Mouse (Mus musculus) layer of hippocampus, adult 8-10 months (tissue): ENCODE results near the gene Unc45b. TPM values are rescaled to one million over a fixed set of nuclear protein-coding genes. Genes with fewer than 3 reads are reported as not detected.
"Not testable (repeated sequence)": the region's sequence is repeated elsewhere in the genome, so short reads cannot be mapped to it uniquely, and the experiment has no call there.

ENCODE experiments used
- DNase-seq, 2 experiments: peaks; one replicate each; pipeline ENCODE4 v3.0.0; 2022; ENCODE audit warnings: low spot score in 2 of 2
- total RNA-seq, 4 experiments: library from RNA; stranded (reverse); gene quantifications; 2 replicates each; pipeline ENCODE4 v1.2.4; 2022

Gene Unc45b
- total RNA-seq, 4 experiments from 2014 or later = 1.2 to 2.6 (median 1.6) TPM

DNA sequence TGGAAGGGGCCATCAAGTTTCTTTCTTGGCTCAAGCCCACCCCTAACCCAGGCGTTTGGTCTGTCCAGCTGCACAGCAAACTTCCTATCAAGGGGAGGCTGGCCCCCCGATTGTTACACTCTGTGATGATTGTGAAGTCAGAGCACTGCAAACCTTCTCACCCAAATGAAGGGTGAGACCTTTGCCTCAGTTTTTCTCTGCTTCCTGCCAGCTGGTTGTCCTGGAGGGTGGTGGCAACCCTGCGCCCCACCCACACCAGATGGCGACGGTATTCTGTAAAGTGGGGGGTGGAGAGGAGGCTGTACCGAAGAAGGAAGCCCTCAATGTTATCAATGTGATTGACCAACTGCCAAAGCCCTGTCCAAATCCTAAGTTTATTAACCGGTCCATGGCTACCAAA, 18.4 kb upstream of the Unc45b start, which contains the start of gene Fndc8:
Fndc8 (plus strand) TSS at position 189 of the 400 bp plus-strand sequence.
- no peak for DNase-seq

DNA sequence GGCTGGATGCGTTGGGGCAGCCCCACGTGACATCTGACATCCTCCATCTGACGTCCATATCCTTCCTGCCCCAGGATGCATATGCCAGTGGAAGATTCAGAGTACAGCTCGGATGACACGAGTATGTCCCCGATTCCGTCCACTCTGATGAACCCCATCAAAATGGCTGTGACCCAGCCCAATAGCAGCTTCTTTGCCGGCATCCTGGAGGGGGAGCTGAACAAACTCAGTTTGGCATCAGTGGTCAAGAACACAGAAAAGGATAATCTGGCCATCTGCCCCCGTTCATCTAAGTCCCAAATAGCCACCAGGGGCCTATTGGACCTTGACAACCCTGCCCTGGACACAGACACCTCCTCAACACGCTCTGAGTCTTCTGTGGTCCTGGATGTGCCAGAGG, 12.9 kb upstream of the Unc45b start:
- no peak for DNase-seq

DNA sequence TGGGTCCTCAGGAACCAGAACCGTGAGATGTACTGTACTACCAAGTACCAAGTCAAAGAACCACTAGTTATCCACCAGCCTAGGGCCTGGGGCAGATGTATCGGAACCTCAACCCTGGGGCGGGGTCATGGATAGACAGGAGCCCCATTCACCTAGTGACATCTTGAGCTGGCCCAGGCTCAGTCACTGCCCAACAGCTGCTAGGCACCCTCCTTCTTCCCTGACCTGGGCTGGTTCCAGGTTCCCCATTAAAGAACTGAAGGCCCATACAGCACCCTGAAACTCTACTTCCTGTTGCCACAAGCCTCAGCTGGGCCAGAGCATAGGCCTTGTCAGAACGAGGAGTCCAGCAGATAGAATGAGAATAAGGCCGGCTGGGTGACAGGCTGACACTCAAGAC, 10.6 kb upstream of the Unc45b start:
- no peak for DNase-seq

DNA sequence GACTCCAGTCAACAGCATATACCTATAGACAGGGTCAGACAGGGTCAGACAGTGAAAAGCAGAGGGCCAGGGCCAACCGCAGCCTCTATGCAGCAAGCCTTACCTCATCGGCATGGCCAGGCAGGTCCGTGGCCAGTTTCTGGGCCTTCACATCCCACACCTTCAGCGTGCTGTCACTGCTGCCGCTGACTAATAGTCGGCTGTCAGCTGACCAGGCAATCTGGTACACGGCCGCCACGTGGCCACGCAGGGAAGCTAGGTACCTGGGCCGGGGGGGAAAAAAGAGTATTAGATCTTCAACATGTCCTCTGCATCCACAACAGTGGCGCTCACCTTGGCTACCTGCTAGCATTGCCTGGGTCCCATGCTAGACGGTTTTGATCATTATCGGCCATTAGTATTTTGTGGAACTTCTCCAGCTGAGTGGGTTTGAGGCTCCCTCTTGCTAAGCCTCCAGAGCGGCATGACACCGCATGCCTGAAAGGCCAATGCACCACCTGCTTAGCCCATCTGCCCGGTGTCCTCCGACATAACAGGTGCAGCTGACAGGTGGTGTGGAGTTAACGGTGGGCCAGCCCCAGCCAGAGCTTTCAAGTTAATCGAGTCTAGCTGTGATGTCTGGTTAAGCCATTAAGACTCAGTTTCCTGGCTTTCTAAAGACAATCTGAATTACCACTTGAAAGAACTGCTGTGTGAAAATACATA, 8.6 kb upstream of the Unc45b start:
- DNase-seq = no peak

DNA sequence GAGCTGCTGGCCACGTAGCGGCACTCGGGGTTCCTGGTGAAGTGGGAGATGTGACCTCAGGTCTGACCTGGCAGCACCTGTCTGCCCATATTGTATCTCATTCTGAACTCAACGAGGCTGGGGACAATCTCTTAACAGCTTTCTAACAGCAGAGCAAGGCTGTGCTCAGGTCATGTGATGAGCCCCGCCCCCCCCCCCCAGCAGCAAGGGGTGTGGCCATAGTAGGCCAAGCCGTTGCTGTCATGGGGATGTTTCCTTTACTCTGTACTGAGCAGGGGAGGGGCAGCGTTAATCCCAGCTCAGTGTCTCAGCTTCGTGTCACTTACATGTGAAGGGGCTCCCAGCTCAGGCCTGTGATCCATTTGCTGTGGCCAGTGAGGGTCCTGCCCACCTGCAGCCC, 5.4 kb upstream of the Unc45b start:
- DNase-seq = no peak

DNA sequence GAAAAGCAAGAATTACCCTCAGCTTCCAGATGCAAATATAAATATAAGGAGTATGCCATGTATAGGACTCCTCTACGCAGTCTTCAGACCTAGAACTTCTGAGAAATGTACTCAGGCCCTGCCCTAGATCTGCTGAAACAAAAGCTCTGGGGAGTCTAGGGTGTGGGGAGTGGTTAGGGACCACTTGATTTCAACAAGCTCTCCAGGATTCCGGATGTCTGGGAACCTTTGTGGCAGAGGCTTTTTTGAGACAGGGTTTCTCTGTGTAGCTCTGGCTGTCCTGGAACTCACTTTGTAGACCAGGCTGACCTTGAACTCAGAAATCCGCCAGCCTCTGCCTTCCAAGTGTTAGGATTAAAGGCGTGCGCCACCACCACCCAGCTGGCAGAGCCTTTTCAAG, 4.5 kb upstream of the Unc45b start:
- no peak for DNase-seq

DNA sequence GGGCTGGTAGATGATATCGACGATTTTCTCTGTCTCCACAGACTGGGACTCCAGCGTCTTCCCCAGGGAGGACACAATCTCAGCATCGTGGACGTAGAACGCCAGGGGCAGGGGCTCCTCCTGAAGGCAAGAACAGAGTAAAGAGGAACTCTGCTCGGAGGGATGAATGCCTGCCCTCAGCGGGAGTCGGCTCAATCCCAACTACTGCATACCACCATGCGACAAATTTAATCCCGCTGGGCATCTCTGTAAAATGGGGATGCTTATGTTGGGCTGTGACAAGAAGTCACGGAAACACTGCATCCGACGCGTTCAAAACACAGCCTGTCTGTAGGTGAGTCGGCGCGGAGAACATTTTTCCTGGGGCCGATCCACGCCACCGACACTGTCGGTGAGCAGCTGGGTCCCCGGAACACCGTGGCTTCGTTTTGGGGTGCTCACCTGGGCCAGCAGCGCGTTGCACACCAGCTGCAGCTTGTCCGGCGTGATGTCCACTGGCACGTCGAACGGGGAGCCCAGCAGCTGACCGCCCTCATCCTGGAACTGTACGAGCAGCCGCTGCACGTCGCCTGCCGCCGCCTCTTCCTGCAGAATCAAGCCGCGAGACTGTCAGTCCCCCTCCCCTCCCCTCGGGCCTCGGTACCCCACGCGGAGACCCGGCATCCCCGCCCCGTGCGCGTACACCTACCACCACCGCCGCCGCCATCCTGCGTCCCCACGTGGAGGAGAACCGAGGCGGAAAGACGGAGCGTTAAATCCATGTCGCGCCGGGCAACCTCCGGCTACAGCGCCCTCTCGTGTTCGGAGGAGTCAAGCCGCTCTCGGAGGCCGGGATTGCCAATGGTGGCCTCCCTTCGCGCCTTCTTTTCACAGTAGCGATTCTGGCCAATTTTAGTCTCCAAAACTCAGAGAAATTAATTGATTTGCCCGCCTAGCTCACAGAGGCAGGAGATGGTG, 2.4 kb upstream of the Unc45b start, which contains the start of gene Nle1:
Nle1 (minus strand) TSS at position 761 of the 957 bp plus-strand sequence.
- DNase-seq = peak; percentile 83 to 91

DNA sequence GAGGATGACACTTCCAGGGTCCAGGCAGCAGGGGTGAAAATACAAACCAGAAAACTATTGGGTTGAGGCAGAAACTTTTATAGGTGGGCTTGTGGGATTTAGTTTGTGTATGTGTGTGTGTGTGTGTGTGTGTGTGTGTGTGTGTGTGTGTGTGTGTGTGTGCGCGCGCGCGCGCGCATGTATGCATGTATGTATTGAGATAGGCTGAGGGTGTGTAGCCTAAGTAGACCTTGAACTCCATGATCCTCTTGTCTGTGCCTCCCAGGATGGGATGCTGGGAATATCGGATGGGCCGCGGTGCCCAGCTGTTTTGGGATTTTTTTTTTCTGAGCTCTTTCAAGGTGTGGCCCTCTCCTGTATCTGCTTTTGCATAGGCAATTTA, 1.8 kb upstream of the Unc45b start:
- DNase-seq = no peak

DNA sequence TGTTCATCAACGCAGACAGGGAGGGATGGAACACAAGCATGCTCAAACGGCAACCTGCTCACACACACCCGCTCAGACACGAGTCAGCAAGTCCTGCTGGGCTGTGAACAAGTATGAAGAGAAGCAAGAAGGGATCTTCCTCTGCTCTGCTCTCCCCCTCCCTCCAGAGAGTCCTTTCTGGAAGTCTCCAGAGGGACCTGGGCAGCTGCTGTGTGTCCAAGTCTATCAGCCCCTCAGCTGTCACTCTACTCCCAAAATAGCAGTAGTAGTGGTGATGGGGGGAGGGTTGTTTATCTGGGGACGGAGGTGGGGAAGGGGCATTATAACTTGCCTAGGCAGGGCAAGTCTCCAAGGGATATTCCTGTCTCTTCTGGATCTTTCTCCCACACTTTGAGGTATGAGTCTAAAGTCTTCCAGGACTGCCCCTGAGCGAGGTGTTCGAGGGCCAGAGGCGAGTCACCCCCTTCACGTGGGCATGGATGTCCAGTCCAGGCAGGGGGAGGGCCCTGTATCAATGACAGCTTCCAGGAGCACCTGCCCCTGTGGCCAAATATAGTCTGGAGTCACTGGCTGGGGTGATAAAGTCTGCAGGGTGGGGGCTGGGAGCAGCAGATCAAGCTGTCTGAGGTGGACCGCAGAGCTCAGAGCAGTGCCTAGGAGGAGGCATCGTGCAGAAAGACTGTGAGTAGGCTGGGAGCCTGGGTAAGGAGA, 484 bp downstream of the Unc45b start:
- no peak for DNase-seq

DNA sequence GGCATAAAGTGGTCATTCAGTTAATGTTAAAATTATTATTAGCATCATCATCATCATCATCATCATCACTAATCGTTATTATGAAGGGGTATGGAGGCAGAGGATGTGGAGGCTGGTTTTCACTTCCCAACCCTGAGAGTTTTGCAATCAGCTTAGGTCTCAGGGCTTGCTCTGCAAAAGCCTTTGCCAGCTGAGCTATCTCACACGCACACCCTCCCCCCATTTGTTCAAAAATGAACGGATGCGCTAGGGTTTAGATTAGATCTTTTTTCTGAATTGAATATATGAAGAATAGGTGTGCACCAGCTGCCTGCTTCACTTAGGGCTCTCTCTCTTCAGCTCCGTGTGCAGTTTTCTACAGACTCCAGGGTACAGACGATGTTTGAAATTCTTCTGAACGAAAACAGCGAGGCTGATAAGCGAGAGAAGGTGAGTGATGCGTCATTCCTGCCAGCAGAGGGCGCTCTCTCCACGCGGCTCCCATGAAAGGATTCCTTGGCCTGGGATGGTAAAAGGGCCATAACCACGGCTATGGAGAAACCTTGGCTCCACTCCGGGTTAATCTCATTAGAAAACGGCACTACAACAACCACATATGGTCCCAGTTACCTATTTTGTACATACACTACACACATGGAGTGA, 4.5 kb downstream of the Unc45b start:
- DNase-seq = peak; percentile 43 to 66

DNA sequence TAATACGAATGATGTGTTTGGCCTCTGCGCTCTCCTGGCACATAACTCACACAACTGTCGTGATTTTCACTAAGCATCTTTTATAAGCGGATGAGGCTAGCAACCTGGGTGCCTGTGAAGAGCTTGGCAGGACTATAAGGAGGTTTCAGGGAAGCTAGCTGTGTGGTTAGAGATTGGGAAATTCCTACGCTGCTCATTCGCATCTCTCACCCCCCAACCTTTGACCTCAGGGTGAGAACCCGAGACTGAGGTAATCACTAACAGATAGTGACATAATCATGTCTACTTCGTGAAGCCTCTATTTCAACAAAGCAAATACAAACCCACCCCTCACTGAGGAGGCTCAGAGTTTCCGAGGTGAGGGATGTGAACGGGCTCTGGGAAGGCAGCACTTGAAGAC, 10.4 kb downstream of the Unc45b start:
- no peak for DNase-seq

DNA sequence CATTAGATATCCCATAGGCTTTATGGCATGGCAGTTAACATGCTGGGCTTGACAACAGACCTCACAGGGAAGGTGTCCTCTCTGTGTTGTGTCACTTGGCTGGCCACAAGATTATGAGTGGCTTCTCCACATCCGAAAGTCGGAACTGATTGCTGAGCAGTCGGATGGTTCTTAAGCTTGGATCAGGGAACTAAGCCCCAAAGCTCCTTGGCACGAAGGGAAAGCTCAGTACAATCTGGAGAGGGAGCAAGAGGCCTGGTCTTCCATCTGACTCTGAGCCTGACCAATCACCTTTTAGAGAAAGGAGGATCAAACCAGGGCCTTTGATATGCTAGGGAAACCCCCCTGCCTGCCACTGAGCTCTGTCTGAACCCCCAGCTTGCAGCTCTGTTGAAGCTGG, 11.3 kb downstream of the Unc45b start:
- DNase-seq = no peak

DNA sequence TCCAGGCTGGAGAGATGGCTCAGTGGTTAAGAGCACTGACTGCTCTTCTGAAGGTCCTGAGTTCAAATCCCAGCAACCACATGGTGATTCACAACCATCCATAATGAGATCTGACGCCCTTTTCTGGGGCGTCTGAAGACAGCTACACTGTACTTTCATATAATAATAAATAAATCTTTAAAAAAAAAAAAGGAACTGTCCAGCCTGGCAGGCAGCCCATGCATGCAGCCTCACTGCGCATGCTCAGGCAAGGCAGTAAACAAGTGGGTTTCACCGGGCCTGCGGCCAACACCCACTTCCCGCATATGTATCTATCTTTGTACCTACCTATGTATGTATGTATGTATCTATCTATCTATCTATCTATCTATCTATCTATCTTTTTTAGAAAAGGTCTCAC, 13.6 kb downstream of the Unc45b start:
- DNase-seq = not testable (repeated sequence)

DNA sequence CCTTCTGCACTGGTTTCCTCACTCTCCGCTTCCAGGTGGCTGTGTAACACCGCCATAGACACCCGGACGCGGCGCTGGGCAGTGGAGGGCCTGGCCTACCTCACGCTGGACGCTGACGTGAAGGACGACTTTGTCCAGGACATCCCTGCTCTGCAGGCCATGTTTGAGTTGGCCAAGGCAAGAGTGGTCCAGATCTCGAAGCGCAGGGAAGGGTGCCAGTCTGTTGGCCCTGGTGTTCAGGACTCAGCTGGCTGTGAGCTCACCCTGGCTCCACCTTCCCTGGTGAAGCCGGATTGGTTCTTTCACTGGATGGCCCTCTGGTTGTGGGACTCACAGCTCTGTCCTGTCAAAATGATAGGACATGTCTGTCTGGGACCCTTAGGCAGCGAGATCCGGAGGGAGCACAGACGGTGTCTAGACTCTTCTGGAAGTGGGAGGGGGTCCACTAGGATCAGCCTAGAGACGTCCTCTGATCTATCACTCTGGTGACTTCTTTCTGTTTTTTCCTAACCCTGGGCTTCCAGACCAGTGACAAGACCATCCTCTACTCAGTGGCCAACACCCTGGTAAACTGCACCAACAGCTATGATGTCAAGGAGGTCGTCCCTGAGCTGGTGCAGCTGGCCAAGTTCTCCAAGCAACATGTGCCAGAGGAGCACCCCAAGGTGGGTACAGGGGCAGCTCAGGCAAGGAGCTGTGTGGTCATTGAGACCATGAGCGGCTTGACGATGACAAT, 18.7 kb downstream of the Unc45b start:
- DNase-seq = no peak

DNA sequence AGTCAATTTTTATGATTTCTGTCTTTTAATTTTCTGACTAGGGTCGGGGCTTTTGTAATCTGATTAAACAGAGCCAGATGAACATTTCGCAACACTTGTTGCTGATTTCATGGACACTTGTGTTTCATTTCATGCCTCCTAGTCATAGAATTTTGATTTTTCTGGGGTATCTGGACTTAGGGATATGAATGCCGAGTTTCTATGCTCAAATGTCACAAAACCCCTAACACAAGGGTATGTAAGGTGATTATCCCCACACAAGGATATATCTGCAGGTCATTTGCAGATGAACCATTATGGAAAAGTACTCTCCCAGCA, 19.2 kb downstream of the Unc45b start:
- DNase-seq = no peak

DNA sequence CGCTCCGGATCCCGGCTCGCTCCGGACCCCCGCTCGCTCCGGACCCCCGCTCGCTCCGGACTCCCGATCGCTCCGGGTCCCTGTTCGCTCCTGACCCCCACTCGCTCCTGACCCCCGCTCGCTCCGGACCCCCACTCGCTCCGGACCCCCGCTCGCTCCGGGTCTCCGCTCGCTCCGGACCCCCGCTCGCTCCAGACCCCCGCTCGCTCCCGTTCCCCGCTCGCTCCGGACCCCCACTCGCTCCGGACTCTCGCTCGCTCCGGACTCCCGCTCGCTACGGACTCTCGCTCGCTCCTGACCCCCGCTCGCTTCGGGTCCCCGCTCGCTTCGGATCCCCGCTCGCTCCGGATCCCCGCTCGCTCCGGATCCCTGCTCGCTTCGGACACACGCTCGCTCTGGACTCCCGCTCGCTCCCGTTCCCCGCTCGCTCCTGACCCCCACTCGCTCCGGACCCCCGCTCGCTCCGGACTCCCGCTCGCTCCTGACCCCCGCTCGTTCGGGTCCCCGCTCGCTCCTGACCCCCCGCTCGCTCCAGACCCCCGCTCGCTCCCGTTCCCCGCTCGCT, 20.1 kb downstream of the Unc45b start:
- DNase-seq = not testable (repeated sequence)

DNA sequence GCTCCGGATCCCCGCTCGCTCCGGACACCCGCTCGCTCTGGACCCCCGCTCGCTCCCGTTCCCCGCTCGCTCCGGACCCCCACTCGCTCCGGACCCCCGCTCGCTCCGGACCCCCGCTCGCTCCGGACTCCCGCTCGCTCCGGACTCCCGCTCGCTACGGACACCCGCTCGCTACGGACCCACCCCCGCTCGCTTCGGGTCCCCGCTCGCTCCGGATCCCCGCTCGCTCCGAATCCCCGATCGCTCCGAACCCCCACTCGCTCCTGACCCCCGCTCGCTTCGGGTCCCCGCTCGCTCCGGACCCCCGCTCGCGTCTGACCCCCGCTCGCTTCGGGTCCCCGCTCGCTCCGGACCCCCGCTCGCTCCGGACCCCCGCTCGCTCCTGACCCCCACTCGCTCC, 20.8 kb downstream of the Unc45b start:
- not testable (repeated sequence) for DNase-seq

DNA sequence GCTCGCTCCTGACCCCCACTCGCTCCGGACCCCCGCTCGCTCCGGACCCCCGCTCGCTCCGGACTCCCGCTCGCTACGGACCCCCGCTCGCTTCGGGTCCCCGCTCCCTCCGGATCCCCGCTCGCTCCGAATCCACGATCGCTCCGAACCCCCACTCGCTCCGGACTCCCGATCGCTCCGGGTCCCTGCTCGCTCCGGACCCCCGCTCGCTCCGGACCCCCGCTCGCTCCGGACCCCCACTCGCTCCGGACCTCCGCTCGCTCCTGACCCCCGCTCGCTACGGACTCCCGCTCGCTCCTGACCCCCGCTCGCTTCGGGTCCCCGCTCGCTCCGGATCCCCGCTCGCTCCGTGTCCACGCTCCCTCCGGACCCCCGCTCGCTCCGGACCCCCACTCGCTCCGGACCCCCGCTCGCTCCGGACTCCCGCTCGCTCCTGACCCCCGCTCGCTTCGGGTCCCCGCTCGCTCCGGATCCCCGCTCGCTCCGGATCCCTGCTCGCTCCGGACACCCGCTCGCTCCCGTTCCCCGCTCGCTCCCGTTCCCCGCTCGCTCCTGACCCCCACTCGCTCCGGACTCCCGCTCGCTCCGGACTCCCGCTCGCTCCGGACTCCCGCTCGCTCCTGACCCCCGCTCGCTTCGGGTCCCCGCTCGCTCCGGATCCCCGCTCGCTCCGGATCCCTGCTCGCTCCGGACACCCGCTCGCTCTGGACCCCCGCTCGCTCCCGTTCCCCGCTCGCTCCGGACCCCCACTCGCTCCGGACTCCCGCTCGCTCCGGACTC, 21.5 kb downstream of the Unc45b start:
- DNase-seq = not testable (repeated sequence)

DNA sequence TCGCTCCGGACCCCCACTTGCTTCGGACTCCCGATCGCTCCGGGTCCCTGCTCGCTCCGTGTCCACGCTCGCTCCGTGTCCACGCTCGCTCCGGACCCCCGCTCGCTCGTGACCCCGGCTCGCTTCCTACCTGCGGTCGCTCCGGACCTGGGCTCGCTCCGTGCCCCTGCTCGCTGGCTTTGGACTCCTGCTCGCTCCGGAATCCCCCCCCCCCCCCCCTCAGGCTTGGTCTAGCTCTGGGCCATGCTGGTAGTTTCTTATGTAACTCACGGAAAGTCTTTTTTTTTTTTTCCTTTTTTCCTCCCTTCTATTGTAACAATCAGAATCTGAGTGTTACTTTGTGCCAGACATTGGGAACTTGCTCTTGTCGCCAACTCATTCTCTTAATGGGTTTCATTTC, 22.8 kb downstream of the Unc45b start:
- DNase-seq = no peak

DNA sequence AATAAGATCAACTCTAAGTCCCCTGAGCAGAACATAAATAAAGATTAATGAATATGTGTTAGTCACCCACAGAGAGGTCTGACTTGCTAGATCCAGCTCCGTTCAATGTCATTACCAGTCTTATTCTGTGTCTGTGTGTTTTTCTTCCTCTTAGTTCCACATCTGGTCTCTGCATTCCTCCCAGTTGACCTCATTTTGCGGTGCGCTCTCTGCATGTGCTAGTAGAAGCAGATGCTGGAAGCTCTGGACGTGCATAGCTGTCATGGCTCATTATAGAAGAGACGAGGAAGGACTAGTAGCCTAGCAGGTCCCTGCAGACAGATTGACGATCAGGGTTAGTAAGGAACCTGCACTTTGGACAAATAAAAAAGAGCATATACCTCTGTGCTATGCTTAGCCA, 33.0 kb downstream of the Unc45b start:
- DNase-seq = no peak
